Mouse (Mus musculus) neural tube, embryonic 15.5 days (tissue): ENCODE data around the gene Cd47. TPM values are rescaled to one million over a fixed set of nuclear protein-coding genes. Genes with fewer than 3 reads are reported as not detected.

Source experiments
- ATAC-seq: fragments of 200-750 bp; cut with Nextera tagmentation; 2 replicates; pipeline ENCODE4 v1.8.0; 2017; ENCODE audit warnings: mild to moderate bottlenecking, moderate TSS enrichment, moderate library complexity; ENCODE audit not compliant: low FRiP score
- H3K27ac ChIP-seq: fragments of 300-500 bp; sonication (generic); replicated peaks from 2 replicates; pipeline ENCODE4 v1.5.1; 2015; ENCODE audit warnings: mild to moderate bottlenecking, inconsistent platforms
- H3K27me3 ChIP-seq: fragments of 300-500 bp; sonication (generic); replicated peaks from 2 replicates; pipeline ENCODE4 v1.6.1; 2015; ENCODE audit warnings: inconsistent platforms
- H3K36me3 ChIP-seq: fragments of 300-500 bp; sonication (generic); 2 replicates; pipeline ENCODE4 v1.6.1; 2015; ENCODE audit warnings: inconsistent platforms
- H3K4me1 ChIP-seq: fragments of 300-500 bp; sonication (generic); 2 replicates; pipeline ENCODE4 v1.6.1; 2015; ENCODE audit warnings: inconsistent platforms
- H3K4me2 ChIP-seq: fragments of 300-500 bp; sonication (generic); 2 replicates; pipeline ENCODE4 v1.6.1; 2015; ENCODE audit warnings: inconsistent platforms, mild to moderate bottlenecking, moderate library complexity
- H3K4me3 ChIP-seq: fragments of 300-500 bp; sonication (generic); replicated peaks from 2 replicates; pipeline ENCODE4 v1.5.1; 2015; ENCODE audit warnings: mild to moderate bottlenecking, inconsistent platforms
- H3K9ac ChIP-seq: fragments of 300-500 bp; sonication (generic); replicated peaks from 2 replicates; pipeline ENCODE4 v1.6.1; 2015; ENCODE audit warnings: mild to moderate bottlenecking, inconsistent platforms
- H3K9me3 ChIP-seq: fragments of 300-500 bp; sonication (generic); replicated peaks from 2 replicates; pipeline ENCODE4 v1.6.1; 2016; ENCODE audit warnings: inconsistent platforms
- WGBS: fragments of 180-500 bp; shearing (Covaris S2); methylation state at CpG from one replicate; pipeline ENCODE4 v1.1.7; 2015; ENCODE audit warnings: mixed read lengths; 5-methylcytosine and 5-hydroxymethylcytosine counted together
- polyA plus RNA-seq: library from polyadenylated mRNA; unstranded; fragments of >200 nt; fragmentation: Nextera tagmentation; extraction: Ambion mirVana; gene quantifications from 2 replicates; pipeline ENCODE4 v1.2.1, GENCODE M21; 2015

The Cd47 gene
- polyA plus RNA-seq, 1 experiment from 2014 or later, result 153 TPM

GRCm38 (mm10) chr16:49962305-49962704 is 162.0 kb downstream of the Cd47 start:
- H3K4me1 ChIP-seq, result peaks cover 14% of the 10 kb centered on the region; the same call in 1 of the 2 replicates
- no peak overlapping the region for H3K27ac ChIP-seq
- no peaks in the 10 kb centered on the region for H3K36me3 ChIP-seq
- no peak for ATAC-seq
- no peak overlapping the region for H3K4me2 ChIP-seq
- no peaks in the 10 kb centered on the region for H3K9me3 ChIP-seq
- WGBS, result 85% methylated on average over 3 of the region's 3 CpGs
- H3K27me3 ChIP-seq, result no peaks in the 10 kb centered on the region
- no peak overlapping the region for H3K4me3 ChIP-seq
- H3K9ac ChIP-seq, result no peak overlapping the region

- peak; percentile 48; the same call in 1 of the 2 replicates for ATAC-seq
Measured at GRCm38 (mm10) chr16:49964321-49964986, 164.1 kb downstream of the Cd47 start.

More at GRCm38 (mm10) chr16:49964321-49964986, 164.1 kb downstream of the Cd47 start:
- Histone ChIP-seq H3K36me3 (no peaks in the 10 kb centered on the region), H3K27me3 (no peaks in the 10 kb centered on the region), H3K4me3 (no peak overlapping the region), H3K4me1 (peaks cover 14% of the 10 kb centered on the region; the same call in 1 of the 2 replicates), H3K27ac (no peak overlapping the region), H3K9ac (no peak overlapping the region), H3K4me2 (no peak overlapping the region), H3K9me3 (no peaks in the 10 kb centered on the region)
- WGBS, result 25% methylated on average over 7 of the region's 7 CpGs

Other genes with a start within 250 kb of the Cd47 start
- gene Ift57, start 101.3 kb upstream of the Cd47 start, polyA plus RNA-seq, result 38.7 and 39.4 TPM in 2 replicates